Mouse (Mus musculus): ENCODE data around the gene Cd200.

DNA sequence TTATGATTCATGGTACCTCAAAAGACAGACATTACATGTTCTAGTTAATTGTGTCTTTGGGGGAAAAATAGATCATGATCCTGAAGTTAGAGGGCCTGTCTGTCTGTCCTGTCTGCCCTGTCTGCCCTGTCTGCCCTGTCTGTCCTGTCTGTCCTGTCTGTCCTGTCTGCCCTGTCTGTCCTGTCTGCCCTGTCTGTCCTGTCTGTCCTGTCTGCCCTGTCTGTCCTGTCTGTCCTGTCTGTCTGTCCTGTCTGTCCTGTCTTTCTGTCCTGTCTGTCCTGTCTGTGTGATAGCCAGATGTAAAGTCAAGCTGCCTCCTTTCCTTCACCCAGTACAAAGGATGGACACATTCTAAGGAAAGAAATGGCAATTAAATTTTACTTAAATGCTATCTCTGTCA, 56.0 kb downstream of the Cd200 start:
- TF ChIP-seq CTCF (IDR thresholded peaks at IDR 0.05; ENCODE audit: extremely low read depth, insufficient read depth, insufficient read length, insufficient replicate concordance) = no peak
- TF ChIP-seq POLR2A (IDR thresholded peaks at IDR 0.05; ENCODE audit: low read depth, low read length) = no peak

Measured in spleen, adult 2 months (tissue).